Mouse (Mus musculus): Measurements from ENCODE around the gene Amn1. TPM values are rescaled to one million over a fixed set of nuclear protein-coding genes. Genes with fewer than 3 reads are reported as not detected.
A peak's percentile ranks its signal among the peaks of the same experiment; 100 is the strongest.

The Amn1 gene
- total RNA-seq, 1 experiment, result 12.6 TPM

GRCm38 (mm10) chr6:149119853-149120252 is 68.7 kb downstream of the Amn1 start:
- Histone ChIP-seq H3K9me3 (ENCODE audit: control insufficient read depth, insufficient read depth, low read depth, low read length) (no peaks in the 10 kb centered on the region), H3K27ac (ENCODE audit: insufficient read depth, low read depth, low read length, poor library complexity, severe bottlenecking) (no peak overlapping the region), H3K36me3 (ENCODE audit: control insufficient read depth, insufficient read depth, low read length, poor library complexity, severe bottlenecking) (no peaks in the 10 kb centered on the region), H3K9ac (ENCODE audit: insufficient read depth, low read depth, low read length, poor library complexity, severe bottlenecking) (no peak overlapping the region), H3K4me1 (ENCODE audit: control insufficient read depth in 2 of 2, insufficient read depth in 2 of 2, low read length in 2 of 2, poor library complexity in 1 of 2) (0 out of 4 replicates have a peak, but pooled peaks cover 0 to 2% of the 10 kb centered on the region in 2 experiments), H3K4me3 (ENCODE audit: insufficient read depth in 1 of 2, low read depth in 1 of 2, low read length in 2 of 2, poor library complexity in 1 of 2, severe bottlenecking in 1 of 2) (no peak overlapping the region)
- DNase-seq (ENCODE audit: low read depth, low spot score), result peak; percentile 63
- in situ Hi-C loops (cut with MboI; ENCODE audit: low sequenced_read_pairs in 2 of 2, unreplicated experiment in 2 of 2), result loop anchor here in 1 of 2 experiments (10.0 kb wide), 1 partner anchor 105 kb away; no protein-coding TSS in a partner anchor
- TF ChIP-seq ZC3H11A (IDR thresholded peaks at IDR 0.05; ENCODE audit: borderline replicate concordance, low read depth, low read length) (peak; percentile 91), CHD2 (IDR thresholded peaks at IDR 0.05; ENCODE audit: low read depth, low read length) (no peak), HCFC1 (IDR thresholded peaks at IDR 0.05; ENCODE audit: borderline replicate concordance, insufficient read depth, low read length) (no peak), ZNF384 (IDR thresholded peaks at IDR 0.05; ENCODE audit: low read depth, low read length) (0 out of 2 replicates have a peak, but pooled peaks have one; percentile 7), MAFK (IDR thresholded peaks at IDR 0.05; ENCODE audit: insufficient read depth, low read depth, low read length) (no peak)

GRCm38 (mm10) chr6:149118935-149119334 is 69.6 kb downstream of the Amn1 start:
- in situ Hi-C loops (cut with MboI; ENCODE audit: low sequenced_read_pairs in 2 of 2, unreplicated experiment in 2 of 2), result loop anchor here in 1 of 2 experiments (10.0 kb wide), 1 partner anchor 104 kb away; no protein-coding TSS in a partner anchor
- TF ChIP-seq ZC3H11A (IDR thresholded peaks at IDR 0.05; ENCODE audit: borderline replicate concordance, low read depth, low read length) (no peak), HCFC1 (IDR thresholded peaks at IDR 0.05; ENCODE audit: borderline replicate concordance, insufficient read depth, low read length) (no peak)
- H3K4me1 ChIP-seq (ENCODE audit: control insufficient read depth in 2 of 2, insufficient read depth in 2 of 2, low read length in 2 of 2, poor library complexity in 1 of 2), result 0 out of 4 replicates have a peak, but pooled peaks cover 0 to 2% of the 10 kb centered on the region in 2 experiments

GRCm38 (mm10) chr6:149116992-149117391 is 71.5 kb downstream of the Amn1 start:
- no peak overlapping the region for H3K4me3 ChIP-seq (ENCODE audit: insufficient read depth in 1 of 2, low read depth in 1 of 2, low read length in 2 of 2, poor library complexity in 1 of 2, severe bottlenecking in 1 of 2)
- H3K36me3 ChIP-seq (ENCODE audit: control insufficient read depth, insufficient read depth, low read length, poor library complexity, severe bottlenecking), result no peaks in the 10 kb centered on the region
- no peaks in the 10 kb centered on the region for H3K9me3 ChIP-seq (ENCODE audit: control insufficient read depth, insufficient read depth, low read depth, low read length)
- H3K4me1 ChIP-seq (ENCODE audit: control insufficient read depth in 2 of 2, insufficient read depth in 2 of 2, low read length in 2 of 2, poor library complexity in 1 of 2), result 0 out of 4 replicates have a peak, but pooled peaks cover 0 to 2% of the 10 kb centered on the region in 2 experiments
- TF ChIP-seq ZC3H11A (IDR thresholded peaks at IDR 0.05; ENCODE audit: borderline replicate concordance, low read depth, low read length) (no peak), ZNF384 (IDR thresholded peaks at IDR 0.05; ENCODE audit: low read depth, low read length) (no peak), CHD2 (IDR thresholded peaks at IDR 0.05; ENCODE audit: low read depth, low read length) (no peak), HCFC1 (IDR thresholded peaks at IDR 0.05; ENCODE audit: borderline replicate concordance, insufficient read depth, low read length) (no peak), MAFK (IDR thresholded peaks at IDR 0.05; ENCODE audit: insufficient read depth, low read depth, low read length) (no peak)
- no peak overlapping the region for H3K27ac ChIP-seq (ENCODE audit: insufficient read depth, low read depth, low read length, poor library complexity, severe bottlenecking)
- in situ Hi-C loops (cut with MboI; ENCODE audit: low sequenced_read_pairs in 2 of 2, unreplicated experiment in 2 of 2), result loop anchor here in 1 of 2 experiments (10.0 kb wide), 1 partner anchor 102 kb away; no protein-coding TSS in a partner anchor
- no peak overlapping the region for H3K9ac ChIP-seq (ENCODE audit: insufficient read depth, low read depth, low read length, poor library complexity, severe bottlenecking)
- DNase-seq (ENCODE audit: low read depth, low spot score), result no peak

More at GRCm38 (mm10) chr6:149118935-149119334, 69.6 kb downstream of the Amn1 start:
- Histone ChIP-seq H3K27ac (ENCODE audit: insufficient read depth, low read depth, low read length, poor library complexity, severe bottlenecking) (no peak overlapping the region), H3K4me3 (ENCODE audit: insufficient read depth in 1 of 2, low read depth in 1 of 2, low read length in 2 of 2, poor library complexity in 1 of 2, severe bottlenecking in 1 of 2) (no peak overlapping the region), H3K36me3 (ENCODE audit: control insufficient read depth, insufficient read depth, low read length, poor library complexity, severe bottlenecking) (no peaks in the 10 kb centered on the region), H3K9me3 (ENCODE audit: control insufficient read depth, insufficient read depth, low read depth, low read length) (no peaks in the 10 kb centered on the region), H3K9ac (ENCODE audit: insufficient read depth, low read depth, low read length, poor library complexity, severe bottlenecking) (no peak overlapping the region)
- DNase-seq (ENCODE audit: low read depth, low spot score), result no peak

- no peak for DNase-seq (ENCODE audit: low read depth, low spot score)
- TF ChIP-seq ZNF384 (IDR thresholded peaks at IDR 0.05; ENCODE audit: low read depth, low read length) (no peak), CHD2 (IDR thresholded peaks at IDR 0.05; ENCODE audit: low read depth, low read length) (no peak), ZC3H11A (IDR thresholded peaks at IDR 0.05; ENCODE audit: borderline replicate concordance, low read depth, low read length) (no peak), HCFC1 (IDR thresholded peaks at IDR 0.05; ENCODE audit: borderline replicate concordance, insufficient read depth, low read length) (no peak), MAFK (IDR thresholded peaks at IDR 0.05; ENCODE audit: insufficient read depth, low read depth, low read length) (no peak)
- no peak overlapping the region for H3K4me3 ChIP-seq (ENCODE audit: insufficient read depth in 1 of 2, low read depth in 1 of 2, low read length in 2 of 2, poor library complexity in 1 of 2, severe bottlenecking in 1 of 2)
- no peaks in the 10 kb centered on the region for H3K36me3 ChIP-seq (ENCODE audit: control insufficient read depth, insufficient read depth, low read length, poor library complexity, severe bottlenecking)
- in situ Hi-C loops (cut with MboI; ENCODE audit: low sequenced_read_pairs in 2 of 2, unreplicated experiment in 2 of 2), result no loop called here
- H3K27ac ChIP-seq (ENCODE audit: insufficient read depth, low read depth, low read length, poor library complexity, severe bottlenecking), result no peak overlapping the region
- H3K9me3 ChIP-seq (ENCODE audit: control insufficient read depth, insufficient read depth, low read depth, low read length), result no peaks in the 10 kb centered on the region
- no peaks in the 10 kb centered on the region for H3K4me1 ChIP-seq (ENCODE audit: control insufficient read depth in 2 of 2, insufficient read depth in 2 of 2, low read length in 2 of 2, poor library complexity in 1 of 2)
- no peak overlapping the region for H3K9ac ChIP-seq (ENCODE audit: insufficient read depth, low read depth, low read length, poor library complexity, severe bottlenecking)
Measured at GRCm38 (mm10) chr6:149108909-149109308, 79.6 kb downstream of the Amn1 start.
